Mouse (Mus musculus) intestine, postnatal 0 days (tissue): ENCODE results near the gene Phlda2. TPM values are rescaled to one million over a fixed set of nuclear protein-coding genes. Genes with fewer than 3 reads are reported as not detected.

ENCODE experiments used
- ATAC-seq: fragments of 200-750 bp; cut with Nextera tagmentation; 2 replicates; pipeline ENCODE4 v1.8.0; 2017; ENCODE audit warnings: mild to moderate bottlenecking, moderate TSS enrichment, moderate library complexity
- H3K27ac ChIP-seq: fragments of 300-500 bp; sonication (generic); 2 replicates; pipeline ENCODE4 v1.5.1; 2014; ENCODE audit warnings: mild to moderate bottlenecking, low read depth, low read length, moderate library complexity
- H3K27me3 ChIP-seq: fragments of 300-500 bp; sonication (generic); replicated peaks from 2 replicates; pipeline ENCODE4 v1.6.1; 2014; ENCODE audit warnings: low read length, mixed read lengths; ENCODE audit not compliant: control insufficient read depth, insufficient read depth
- H3K36me3 ChIP-seq: fragments of 300-500 bp; sonication (generic); 2 replicates; pipeline ENCODE4 v1.6.1; 2014; ENCODE audit warnings: mild to moderate bottlenecking, moderate library complexity; ENCODE audit not compliant: control insufficient read depth, insufficient read depth
- H3K4me1 ChIP-seq: fragments of 300-500 bp; sonication (generic); replicated peaks from 2 replicates; pipeline ENCODE4 v1.6.1; 2014; ENCODE audit warnings: antibody characterized with exemption, low read length, mixed read lengths; ENCODE audit not compliant: control insufficient read depth, insufficient read depth
- H3K4me2 ChIP-seq: fragments of 300-500 bp; sonication (generic); replicated peaks from 2 replicates; pipeline ENCODE4 v1.6.1; 2014; ENCODE audit warnings: low read depth, mild to moderate bottlenecking, moderate library complexity
- H3K4me3 ChIP-seq: fragments of 300-500 bp; sonication (generic); 2 replicates; pipeline ENCODE4 v1.5.1; 2014; ENCODE audit warnings: low read depth, low read length
- H3K9ac ChIP-seq: fragments of 300-500 bp; sonication (generic); 2 replicates; pipeline ENCODE4 v1.6.1; 2014; ENCODE audit warnings: mild to moderate bottlenecking, low read depth, low read length
- H3K9me3 ChIP-seq: fragments of 300-500 bp; sonication (generic); 2 replicates; pipeline ENCODE4 v1.6.1; 2016; ENCODE audit warnings: mixed run types; ENCODE audit not compliant: control insufficient read depth
- CTCF ChIP-seq: sonication (generic); IDR thresholded peaks from 2 replicates; pipeline ENCODE4 v1.5.1; 2016; ENCODE audit warnings: low read depth, mild to moderate bottlenecking, control low read depth, antibody characterized with exemption, moderate library complexity
- WGBS: fragments of 180-500 bp; shearing (Covaris S2); extraction: QIAGEN DNeasy Blood & Tissue Kit; methylation state at CpG from one replicate; pipeline ENCODE4 v1.1.7; 2014; 5-methylcytosine and 5-hydroxymethylcytosine counted together
- polyA plus RNA-seq: library from polyadenylated mRNA; unstranded; fragments of >200 nt; fragmentation: Nextera tagmentation; extraction: Ambion mirVana; gene quantifications from 2 replicates; pipeline ENCODE4 v1.2.1, GENCODE M21; 2015

The Phlda2 gene
- polyA plus RNA-seq, 1 experiment from 2014 or later: 1.3 TPM

DNA sequence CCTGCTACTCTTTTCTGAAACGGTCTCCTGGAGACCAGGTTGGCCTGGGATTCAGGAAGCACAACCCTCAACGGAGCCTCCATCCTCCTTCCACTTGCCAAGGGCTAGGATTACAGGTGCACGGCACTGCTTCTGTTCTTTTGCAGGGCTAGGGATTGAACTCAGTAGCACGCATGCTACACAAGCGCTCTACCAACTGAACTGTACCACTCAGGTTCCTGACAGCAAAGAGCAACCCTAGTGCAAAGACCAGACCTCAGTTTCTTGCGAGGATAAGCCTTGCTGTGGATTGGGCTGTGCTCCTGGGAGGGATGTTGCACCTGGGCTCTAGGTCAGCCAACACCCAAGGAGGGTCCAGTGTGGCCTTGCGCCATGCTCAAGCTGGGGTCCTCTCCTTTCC, 3.3 kb upstream of the Phlda2 start:
- H3K27me3 ChIP-seq: peaks cover 24% of the 10 kb centered on the region
- TF ChIP-seq CTCF: no peak
- H3K4me2 ChIP-seq: no peak overlapping the region
- WGBS: 67% methylated on average over 7 of the region's 7 CpGs
- no peak overlapping the region for H3K9ac ChIP-seq
- 0 out of 2 replicates have a peak, but pooled peaks cover 3% of the 10 kb centered on the region for H3K4me1 ChIP-seq
- no peak overlapping the region for H3K4me3 ChIP-seq
- no peaks in the 10 kb centered on the region for H3K9me3 ChIP-seq
- H3K27ac ChIP-seq: no peak overlapping the region
- no peaks in the 10 kb centered on the region for H3K36me3 ChIP-seq
- no peak for ATAC-seq

DNA sequence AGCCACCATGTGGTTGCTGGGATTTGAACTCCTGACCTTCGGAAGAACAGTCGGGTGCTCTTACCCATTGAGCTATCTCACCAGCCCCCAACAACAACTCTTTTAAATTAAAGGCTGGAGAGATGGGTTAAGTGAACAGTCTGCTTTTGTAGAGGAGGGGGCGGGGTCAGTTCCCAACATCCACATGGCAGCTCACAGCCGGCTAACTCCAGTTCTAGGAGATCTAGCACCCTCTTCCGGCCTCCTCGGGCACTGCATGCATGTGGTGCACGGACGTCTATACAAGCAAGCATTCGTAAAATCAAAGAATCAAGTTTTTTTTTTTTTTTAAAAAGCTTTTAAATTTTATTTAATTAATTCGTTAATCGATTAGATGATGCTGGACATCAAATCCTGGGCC, 2.9 kb upstream of the Phlda2 start:
- H3K9ac ChIP-seq: no peak overlapping the region
- no peaks in the 10 kb centered on the region for H3K36me3 ChIP-seq
- H3K4me2 ChIP-seq: no peak overlapping the region
- no peak overlapping the region for H3K27ac ChIP-seq
- peaks cover 25% of the 10 kb centered on the region for H3K27me3 ChIP-seq
- H3K4me1 ChIP-seq: 0 out of 2 replicates have a peak, but pooled peaks cover 3% of the 10 kb centered on the region
- H3K9me3 ChIP-seq: no peaks in the 10 kb centered on the region
- TF ChIP-seq CTCF: peak; percentile 74
- no peak for ATAC-seq
- H3K4me3 ChIP-seq: no peak overlapping the region
- WGBS: 28% methylated on average over 11 of the region's 11 CpGs

DNA sequence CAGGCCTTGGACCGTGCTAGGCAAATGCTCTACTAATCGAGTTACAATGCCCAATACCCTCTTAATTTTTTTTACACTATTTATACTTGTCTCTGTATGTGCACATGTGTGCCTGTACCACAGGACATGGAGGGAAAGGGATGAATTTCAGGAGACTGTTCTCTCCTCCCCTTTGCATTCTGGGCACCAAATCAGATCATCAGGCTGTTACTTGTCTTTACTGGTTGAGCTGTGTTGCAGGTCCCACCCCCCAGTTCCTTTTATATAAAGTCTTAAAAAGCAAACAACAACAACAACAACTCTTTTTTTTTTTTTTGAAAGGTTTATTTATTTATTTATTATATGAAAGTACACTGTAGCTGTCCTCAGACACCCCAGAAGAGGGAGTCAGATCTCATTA, 2.5 kb upstream of the Phlda2 start:
- ATAC-seq: no peak

DNA sequence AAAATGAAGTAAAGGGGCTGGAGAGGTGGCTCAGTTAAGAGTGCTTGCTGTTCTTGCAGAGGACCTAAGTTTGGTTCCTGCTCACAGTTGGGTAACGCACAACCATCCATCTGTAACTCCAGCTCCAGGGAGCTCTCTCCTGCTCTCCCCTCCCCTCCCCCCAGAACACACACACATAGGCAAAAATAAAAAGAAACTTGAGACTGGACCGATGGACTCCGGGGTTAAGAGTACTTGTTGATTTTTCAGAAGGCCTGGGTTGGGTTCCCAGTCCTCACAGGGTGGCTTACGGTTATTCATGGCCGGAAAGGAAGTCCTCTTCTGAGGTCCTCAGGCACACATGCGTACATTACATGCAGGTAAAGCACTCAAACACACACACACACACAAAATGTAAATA, 976 bp upstream of the Phlda2 start:
- H3K4me1 ChIP-seq: 0 out of 2 replicates have a peak, but pooled peaks cover 3% of the 10 kb centered on the region
- peaks cover 25% of the 10 kb centered on the region for H3K27me3 ChIP-seq
- TF ChIP-seq CTCF: no peak
- H3K4me2 ChIP-seq: no peak overlapping the region
- no peak overlapping the region for H3K4me3 ChIP-seq
- 84% methylated on average over 6 of the region's 6 CpGs for WGBS
- no peak overlapping the region for H3K9ac ChIP-seq
- H3K36me3 ChIP-seq: no peaks in the 10 kb centered on the region
- no peak for ATAC-seq
- H3K9me3 ChIP-seq: no peaks in the 10 kb centered on the region
- H3K27ac ChIP-seq: no peak overlapping the region

More for the DNA sequence above, 2.5 kb upstream of the Phlda2 start:
- Histone ChIP-seq H3K9me3 (no peaks in the 10 kb centered on the region), H3K4me1 (0 out of 2 replicates have a peak, but pooled peaks cover 3% of the 10 kb centered on the region), H3K27ac (no peak overlapping the region), H3K4me3 (no peak overlapping the region), H3K9ac (no peak overlapping the region), H3K4me2 (no peak overlapping the region), H3K36me3 (no peaks in the 10 kb centered on the region), H3K27me3 (peaks cover 25% of the 10 kb centered on the region)
- TF ChIP-seq CTCF: no peak
- WGBS: 81% methylated on average over 2 of the region's 2 CpGs

DNA sequence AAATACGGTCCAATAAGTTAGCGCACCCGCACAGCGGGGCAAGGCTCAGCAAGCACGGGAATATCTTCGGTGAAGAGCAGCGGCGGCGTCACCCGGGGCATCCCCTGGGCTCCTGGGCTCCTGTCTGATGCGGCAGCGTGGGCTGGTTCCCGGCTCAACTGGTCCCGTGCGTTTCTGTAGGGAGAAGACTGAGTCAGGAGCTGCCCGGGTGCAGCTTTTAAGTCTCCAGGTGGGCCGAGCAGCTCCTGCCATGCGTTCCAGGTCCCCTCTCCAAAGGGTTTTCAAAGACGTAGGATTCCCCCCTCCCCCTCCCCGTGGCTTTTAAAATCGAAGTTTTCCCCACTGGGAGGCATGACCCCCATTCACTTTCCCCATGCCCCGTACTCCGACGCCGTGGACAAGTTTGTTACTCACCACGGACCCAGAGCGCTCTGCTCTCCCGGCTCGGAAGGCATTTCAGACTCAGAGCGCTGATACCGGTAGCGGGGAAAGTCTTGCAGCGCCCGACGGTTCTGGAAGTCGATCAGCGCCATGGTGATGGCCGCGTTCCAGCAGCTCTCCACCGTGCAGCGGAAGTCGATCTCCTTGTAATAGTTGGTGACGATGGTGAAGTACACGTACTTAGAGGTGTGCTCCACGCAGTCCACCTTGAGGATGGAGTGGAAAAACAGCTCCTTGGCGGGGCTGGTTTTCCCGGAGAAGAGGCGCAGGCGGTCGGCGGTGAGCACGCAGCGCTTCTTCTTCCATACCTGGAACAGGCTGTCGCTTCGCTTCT, 1.1 kb downstream of the Phlda2 start:
- Histone ChIP-seq H3K36me3 (no peaks in the 10 kb centered on the region), H3K9ac (no peak overlapping the region), H3K9me3 (no peaks in the 10 kb centered on the region), H3K4me2 (peak overlapping the region; percentile 66), H3K4me3 (peak overlapping the region; percentile 44), H3K27me3 (peaks cover 25% of the 10 kb centered on the region), H3K27ac (no peak overlapping the region), H3K4me1 (peaks cover 8% of the 10 kb centered on the region; the same call in 1 of the 2 replicates)
- TF ChIP-seq CTCF: no peak
- ATAC-seq: no peak
- 5% methylated on average over 55 of the region's 55 CpGs for WGBS

DNA sequence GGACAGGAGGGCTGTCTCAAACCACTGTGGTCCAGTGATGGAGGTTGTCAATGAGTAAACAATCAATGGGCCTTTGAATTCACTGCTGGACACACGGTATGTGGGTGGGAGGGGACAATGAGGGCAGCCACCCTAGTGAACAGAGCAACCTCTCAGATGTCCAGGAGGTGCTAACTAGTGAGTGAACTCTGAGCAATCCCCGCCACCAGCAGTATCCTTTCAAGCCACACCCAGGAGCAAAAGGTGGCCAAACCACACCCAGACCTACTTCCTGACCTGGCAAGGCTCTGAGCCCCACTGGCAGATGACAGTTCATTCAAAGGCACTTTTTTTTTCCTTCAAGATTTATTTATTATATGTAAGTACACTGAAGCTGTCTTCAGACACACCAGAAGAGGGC, 2.0 kb downstream of the Phlda2 start:
- WGBS: 29% methylated on average over 2 of the region's 2 CpGs

More for the DNA sequence above, 2.0 kb downstream of the Phlda2 start:
- H3K4me3 ChIP-seq: no peak overlapping the region
- TF ChIP-seq CTCF: no peak
- peaks cover 8% of the 10 kb centered on the region; the same call in 1 of the 2 replicates for H3K4me1 ChIP-seq
- no peak overlapping the region for H3K27ac ChIP-seq
- ATAC-seq: no peak
- no peaks in the 10 kb centered on the region for H3K9me3 ChIP-seq
- H3K4me2 ChIP-seq: no peak overlapping the region
- H3K9ac ChIP-seq: no peak overlapping the region
- peaks cover 25% of the 10 kb centered on the region for H3K27me3 ChIP-seq
- H3K36me3 ChIP-seq: no peaks in the 10 kb centered on the region
